Mouse (Mus musculus) limb, embryonic 14.5 days (tissue): ENCODE measurements around the gene Trak1. TPM values are rescaled to one million over a fixed set of nuclear protein-coding genes. Genes with fewer than 3 reads are reported as not detected.
A peak's percentile ranks its signal among the peaks of the same experiment; 100 is the strongest.

ENCODE experiments used
- ATAC-seq: fragments of 200-750 bp; cut with Nextera tagmentation; 2 replicates; pipeline ENCODE4 v1.8.0; 2017; ENCODE audit warnings: low read depth, moderate number of reproducible peaks, moderate TSS enrichment; ENCODE audit not compliant: low FRiP score
- DNase-seq: peaks from one replicate; pipeline ENCODE4 v3.0.0-alpha.2; 2015; ENCODE audit warnings: low spot score
- H3K27ac ChIP-seq: fragments of 300-500 bp; sonication (generic); replicated peaks from 2 replicates; pipeline ENCODE4 v1.5.1; 2014; ENCODE audit warnings: low read depth, mild to moderate bottlenecking, low read length, moderate library complexity, mixed read lengths
- H3K27me3 ChIP-seq: fragments of 300-500 bp; sonication (generic); 2 replicates; pipeline ENCODE4 v1.6.1; 2014; ENCODE audit warnings: low read length, mixed read lengths; ENCODE audit not compliant: control insufficient read depth, insufficient read depth
- H3K36me3 ChIP-seq: fragments of 300-500 bp; sonication (generic); 2 replicates; pipeline ENCODE4 v1.6.1; 2014; ENCODE audit warnings: mild to moderate bottlenecking, low read length, moderate library complexity, mixed read lengths; ENCODE audit not compliant: control insufficient read depth, insufficient read depth
- H3K4me1 ChIP-seq: fragments of 300-500 bp; sonication (generic); 2 replicates; pipeline ENCODE4 v1.6.1; 2014; ENCODE audit warnings: antibody characterized with exemption, low read length, mixed read lengths; ENCODE audit not compliant: control insufficient read depth, insufficient read depth
- H3K4me2 ChIP-seq: fragments of 300-500 bp; sonication (generic); replicated peaks from 2 replicates; pipeline ENCODE4 v1.6.1; 2014; ENCODE audit warnings: low read depth, mild to moderate bottlenecking, low read length, moderate library complexity; ENCODE audit not compliant: severe bottlenecking
- H3K4me3 ChIP-seq: fragments of 300-500 bp; sonication (generic); replicated peaks from 2 replicates; pipeline ENCODE4 v1.5.1; 2014; ENCODE audit warnings: low read length
- H3K9ac ChIP-seq: fragments of 300-500 bp; sonication (generic); 2 replicates; pipeline ENCODE4 v1.6.1; 2014; ENCODE audit warnings: mild to moderate bottlenecking, low read depth, low read length, moderate library complexity; ENCODE audit not compliant: severe bottlenecking
- H3K9me3 ChIP-seq: fragments of 300-500 bp; sonication (generic); 2 replicates; pipeline ENCODE4 v1.6.1; 2016; ENCODE audit warnings: low read length; ENCODE audit not compliant: control insufficient read depth
- POLR2A ChIP-seq: fragments of 200-500 bp; IDR thresholded peaks from 2 replicates; pipeline ENCODE4 v1.8.0; 2012; ENCODE audit warnings: inconsistent platforms, mild to moderate bottlenecking, moderate library complexity, borderline replicate concordance; ENCODE audit not compliant: insufficient read depth, insufficient read length; ENCODE audit errors: extremely low read depth
- WGBS: fragments of 180-500 bp; shearing (Covaris S2); extraction: QIAGEN DNeasy Blood & Tissue Kit; methylation state at CpG from one replicate; pipeline ENCODE4 v1.1.7; 2014; 5-methylcytosine and 5-hydroxymethylcytosine counted together
- polyA plus RNA-seq, 2 experiments: library from polyadenylated mRNA; depleted of rRNA in 1 of 2; stranded (reverse) in 1 of 2; unstranded in 1 of 2; fragments of >200 nt; fragmentation: Nextera tagmentation in 1 of 2; extraction: Ambion mirVana in 1 of 2; gene quantifications; 2 replicates each; pipeline versions ENCODE4 v1.2.1 to v1.2.3; 2012 to 2014

Trak1 gene
- polyA plus RNA-seq, 2 experiments: 20.8 to 31.2 TPM

- no peak overlapping the region for H3K9ac ChIP-seq
- TF ChIP-seq POLR2A: no peak
- no peak overlapping the region for H3K27ac ChIP-seq
- H3K4me1 ChIP-seq: no peaks in the 10 kb centered on the region
- peaks cover 44% of the 10 kb centered on the region for H3K36me3 ChIP-seq
- no peak overlapping the region for H3K4me3 ChIP-seq
- ATAC-seq: no peak; the same call in 1 of the 2 replicates
- peak; percentile 55 for DNase-seq
- no peaks in the 10 kb centered on the region for H3K9me3 ChIP-seq
- H3K27me3 ChIP-seq: no peaks in the 10 kb centered on the region
- 33% methylated on average over 8 of the region's 8 CpGs for WGBS
- H3K4me2 ChIP-seq: no peak overlapping the region
Observed at GRCm38 (mm10) chr9:121458466-121458865, 161.2 kb downstream of the Trak1 start.

- no peaks in the 10 kb centered on the region for H3K9me3 ChIP-seq
- H3K9ac ChIP-seq: no peak overlapping the region
- H3K27ac ChIP-seq: no peak overlapping the region
- no peak for TF ChIP-seq POLR2A
- no peaks in the 10 kb centered on the region for H3K4me1 ChIP-seq
- no peaks in the 10 kb centered on the region for H3K27me3 ChIP-seq
- ATAC-seq: no peak
- no peak overlapping the region for H3K4me2 ChIP-seq
- no peak overlapping the region for H3K4me3 ChIP-seq
- WGBS: 63% methylated on average over 2 of the region's 2 CpGs
- DNase-seq: no peak
- peaks cover 34% of the 10 kb centered on the region for H3K36me3 ChIP-seq
Observed at GRCm38 (mm10) chr9:121459950-121460349, 162.6 kb downstream of the Trak1 start.

GRCm38 (mm10) chr9:121460527-121460926 is 163.2 kb downstream of the Trak1 start:
- 41% methylated on average over 16 of the region's 16 CpGs for WGBS
- Histone ChIP-seq H3K4me2 (no peak overlapping the region), H3K36me3 (peaks cover 32% of the 10 kb centered on the region), H3K4me3 (no peak overlapping the region), H3K27ac (no peak overlapping the region), H3K4me1 (no peaks in the 10 kb centered on the region), H3K9me3 (no peaks in the 10 kb centered on the region), H3K27me3 (no peaks in the 10 kb centered on the region), H3K9ac (0 out of 2 replicates have a peak overlapping the region, but pooled peaks have one; percentile 0)
- ATAC-seq (no peak), DNase-seq (no peak)
- TF ChIP-seq POLR2A: no peak

- ATAC-seq: no peak
Observed at GRCm38 (mm10) chr9:121467460-121467859, 170.2 kb downstream of the Trak1 start.

GRCm38 (mm10) chr9:121469711-121470110 is 172.4 kb downstream of the Trak1 start:
- TF ChIP-seq POLR2A: no peak
- WGBS: 81% methylated on average over 6 of the region's 6 CpGs
- DNase-seq: no peak

More at GRCm38 (mm10) chr9:121467460-121467859, 170.2 kb downstream of the Trak1 start:
- H3K9me3 ChIP-seq: no peaks in the 10 kb centered on the region
- no peak overlapping the region for H3K4me2 ChIP-seq
- WGBS: 90% methylated on average over 11 of the region's 11 CpGs
- no peak for TF ChIP-seq POLR2A
- H3K27me3 ChIP-seq: no peaks in the 10 kb centered on the region
- H3K27ac ChIP-seq: no peak overlapping the region
- no peak overlapping the region for H3K4me3 ChIP-seq
- H3K4me1 ChIP-seq: no peaks in the 10 kb centered on the region
- DNase-seq: no peak
- peaks cover 17% of the 10 kb centered on the region for H3K36me3 ChIP-seq
- H3K9ac ChIP-seq: no peak overlapping the region

GRCm38 (mm10) chr9:121474771-121475170 is 177.5 kb downstream of the Trak1 start:
- Histone ChIP-seq H3K4me1 (no peaks in the 10 kb centered on the region), H3K4me2 (no peak overlapping the region), H3K9me3 (no peaks in the 10 kb centered on the region), H3K4me3 (no peak overlapping the region), H3K9ac (no peak overlapping the region), H3K27ac (no peak overlapping the region), H3K27me3 (no peaks in the 10 kb centered on the region), H3K36me3 (peaks cover 16% of the 10 kb centered on the region)
- DNase-seq: no peak
- no peak for TF ChIP-seq POLR2A
- no peak for ATAC-seq
- WGBS: 81% methylated on average over 5 of the region's 5 CpGs

More at GRCm38 (mm10) chr9:121469711-121470110, 172.4 kb downstream of the Trak1 start:
- no peaks in the 10 kb centered on the region for H3K27me3 ChIP-seq
- H3K4me2 ChIP-seq: no peak overlapping the region
- H3K27ac ChIP-seq: no peak overlapping the region
- no peak overlapping the region for H3K9ac ChIP-seq
- peaks cover 29% of the 10 kb centered on the region for H3K36me3 ChIP-seq
- no peak for ATAC-seq
- H3K4me1 ChIP-seq: no peaks in the 10 kb centered on the region
- no peak overlapping the region for H3K4me3 ChIP-seq
- no peaks in the 10 kb centered on the region for H3K9me3 ChIP-seq
